29 mouse cellular contexts compared by ENCODE assay signal in genomic region chr14:13593321-13593940, GRCm38 (mm10).
DNase-seq lines count a peak whose midpoint lies in the region; ATAC-seq and TF ChIP-seq lines count a peak whose summit lies in the region.
"Had no signal": no experiment of that assay in that cellular context is flagged by ENCODE, and none has a peak within 500 bp of the region (broad histone marks: within the 10 kb centered on the region; RNA-seq: fewer than 3 reads in every experiment).

No protein-coding gene starts in this region.

- no peak overlapping the region for H3K9ac ChIP-seq in forebrain, embryonic 13.5 days
- H3K9ac ChIP-seq in forebrain, embryonic 11.5 days (ENCODE audit: low read length), result no peak overlapping the region
- H3K9ac ChIP-seq: embryonic facial prominence, embryonic 15.5 days; hindbrain, embryonic 15.5 days; liver, embryonic 12.5 days; liver, postnatal 0 days had no signal

- no peak for DNase-seq in forebrain, embryonic 11.5 days (ENCODE audit: low spot score)
- peak; percentile 8 to 33 for DNase-seq in frontal cortex, postnatal 36 days (ENCODE audit: low spot score in 2 of 2)
- DNase-seq in frontal cortex, postnatal 25 days (ENCODE audit: low spot score in 2 of 2), result no peak
- no peak for DNase-seq in left cerebral cortex, adult 2 months (ENCODE audit: extremely low spot score in 1 of 2, low spot score in 2 of 2)
- DNase-seq in left cerebral cortex, postnatal 36 days (ENCODE audit: low spot score in 2 of 2), result no peak
- no peak for DNase-seq in ovary, postnatal 14 days (ENCODE audit: low spot score)
- DNase-seq: adrenal gland, postnatal 14 days; cerebellum, adult 18-20 months; cerebellum, postnatal 10 days; gastrocnemius, postnatal 14 days; heart, postnatal 14 days; kidney, adult 11 months; kidney, postnatal 25 days; left cerebral cortex, postnatal 4 days; liver, postnatal 0 days; lung, postnatal 36 days; right cerebral cortex, adult 18-20 months had no signal

- no peaks in the 10 kb centered on the region for H3K4me1 ChIP-seq in forebrain, embryonic 13.5 days
- H3K4me1 ChIP-seq in forebrain, embryonic 11.5 days (replicated peaks; ENCODE audit: control insufficient read depth, insufficient read depth, low read length), result no peaks in the 10 kb centered on the region
- H3K4me1 ChIP-seq in cortical plate, adult 2 months (ENCODE audit: control insufficient read depth, insufficient read depth, low read length), result peaks cover 2% of the 10 kb centered on the region
- H3K4me1 ChIP-seq: embryonic facial prominence, embryonic 10.5 days; embryonic facial prominence, embryonic 15.5 days; hindbrain, embryonic 10.5 days; hindbrain, embryonic 15.5 days; liver, embryonic 12.5 days had no signal

- WGBS in forebrain, embryonic 13.5 days, result 99% methylated on average over 2 of the region's 2 CpGs
- WGBS in forebrain, embryonic 11.5 days, result 98% methylated on average over 2 of the region's 2 CpGs

- no peak overlapping the region for H3K4me3 ChIP-seq in forebrain, embryonic 13.5 days
- no peak overlapping the region for H3K4me3 ChIP-seq in forebrain, embryonic 11.5 days (ENCODE audit: low read depth, low read length)
- H3K4me3 ChIP-seq in left cerebral cortex, adult 2 months, result no peak overlapping the region
- H3K4me3 ChIP-seq in cortical plate, adult 2 months (ENCODE audit: insufficient read depth, low read length), result no peak overlapping the region
- H3K4me3 ChIP-seq: embryonic facial prominence, embryonic 10.5 days; embryonic facial prominence, embryonic 15.5 days; hindbrain, embryonic 10.5 days; hindbrain, embryonic 15.5 days; liver, embryonic 12.5 days had no signal

- TF ChIP-seq CTCF in left cerebral cortex, adult 2 months (IDR thresholded peaks at IDR 0.05), result no peak
- no peak for TF ChIP-seq CTCF in cortical plate, adult 2 months (IDR thresholded peaks at IDR 0.05; ENCODE audit: extremely low read depth, insufficient read depth, low read length)

- TF ChIP-seq POLR2A in cortical plate, adult 2 months (IDR thresholded peaks at IDR 0.05; ENCODE audit: extremely low read depth, insufficient read depth, low read length), result no peak

- H3K36me3 ChIP-seq in forebrain, embryonic 13.5 days (ENCODE audit: poor library complexity, severe bottlenecking), result no peaks in the 10 kb centered on the region
- no peaks in the 10 kb centered on the region for H3K36me3 ChIP-seq in forebrain, embryonic 11.5 days (ENCODE audit: control insufficient read depth, insufficient read depth, low read length)
- H3K36me3 ChIP-seq: embryonic facial prominence, embryonic 10.5 days; embryonic facial prominence, embryonic 15.5 days; G1E; hindbrain, embryonic 10.5 days; hindbrain, embryonic 15.5 days; liver, embryonic 12.5 days had no signal

- ATAC-seq in forebrain, embryonic 13.5 days, result peak; percentile 21; the same call in 1 of the 2 replicates
- no peak for ATAC-seq in forebrain, embryonic 11.5 days (replicated peaks; ENCODE audit: low FRiP score)
- ATAC-seq: inflammation-experienced regulatory T-cells, adult 6 months; liver, embryonic 12.5 days; liver, postnatal 0 days; midbrain, embryonic 16.5 days; Patski had no signal

- no peaks in the 10 kb centered on the region for H3K27me3 ChIP-seq in forebrain, embryonic 13.5 days
- H3K27me3 ChIP-seq in forebrain, embryonic 11.5 days (ENCODE audit: control insufficient read depth, insufficient read depth, low read length), result no peaks in the 10 kb centered on the region
- H3K27me3 ChIP-seq: embryonic facial prominence, embryonic 15.5 days; hindbrain, embryonic 15.5 days; liver, embryonic 12.5 days; Patski had no signal

- no peaks in the 10 kb centered on the region for H3K9me3 ChIP-seq in forebrain, embryonic 13.5 days (replicated peaks)
- H3K9me3 ChIP-seq in forebrain, embryonic 11.5 days (ENCODE audit: control insufficient read depth, low read length), result no peaks in the 10 kb centered on the region
- H3K9me3 ChIP-seq: embryonic facial prominence, embryonic 10.5 days; embryonic facial prominence, embryonic 15.5 days; G1E; hindbrain, embryonic 10.5 days; hindbrain, embryonic 15.5 days; liver, embryonic 12.5 days had no signal

- intact Hi-C loops in left cerebral cortex, adult 2 months (cut with DNase I), result loop anchor here (5.0 kb wide), 3 partner anchors 91 to 309 kb away; no protein-coding TSS in a partner anchor
- intact Hi-C loops in left cerebral cortex, postnatal 36 days (cut with DNase I), result loop anchor here (10.0 kb wide), 1 partner anchor 311 kb away; no protein-coding TSS in a partner anchor

- H3K4me2 ChIP-seq in forebrain, embryonic 13.5 days, result no peak overlapping the region
- no peak overlapping the region for H3K4me2 ChIP-seq in forebrain, embryonic 11.5 days (ENCODE audit: low read depth, low read length, severe bottlenecking)
- H3K4me2 ChIP-seq: embryonic facial prominence, embryonic 15.5 days; hindbrain, embryonic 15.5 days; liver, embryonic 12.5 days; midbrain, embryonic 11.5 days had no signal

- H3K27ac ChIP-seq in forebrain, embryonic 13.5 days, result no peak overlapping the region
- no peak overlapping the region for H3K27ac ChIP-seq in forebrain, embryonic 11.5 days (ENCODE audit: low read depth, low read length)
- H3K27ac ChIP-seq in left cerebral cortex, adult 2 months, result peak overlapping the region; percentile 65; the same call in 1 of the 2 replicates
- peak overlapping the region; percentile 42; the same call in 1 of the 2 replicates for H3K27ac ChIP-seq in cortical plate, adult 2 months (ENCODE audit: insufficient read depth, low read length)
- H3K27ac ChIP-seq: embryonic facial prominence, embryonic 10.5 days; embryonic facial prominence, embryonic 15.5 days; hindbrain, embryonic 10.5 days; hindbrain, embryonic 15.5 days; liver, embryonic 12.5 days had no signal

Comparison
In these comparisons a context has a peak if more than half of its experiments do, and no peak if none do; other contexts are left out.
1. DNase-seq: peak in frontal cortex, postnatal 36 days (2 of 2); none in forebrain, embryonic 11.5 days (single experiment), frontal cortex, postnatal 25 days (0 of 2), left cerebral cortex, adult 2 months (0 of 2), left cerebral cortex, postnatal 36 days (0 of 2) and ovary, postnatal 14 days (single experiment).
2. H3K27ac ChIP-seq: peak in left cerebral cortex, adult 2 months (single experiment) and cortical plate, adult 2 months (single experiment); none in forebrain, embryonic 13.5 days (single experiment) and forebrain, embryonic 11.5 days (single experiment).